Mouse (Mus musculus) embryonic facial prominence, embryonic 13.5 days (tissue): ENCODE results near the gene Otud7b. TPM values are rescaled to one million over a fixed set of nuclear protein-coding genes. Genes with fewer than 3 reads are reported as not detected.

Experiments used
- polyA plus RNA-seq: library from polyadenylated mRNA; unstranded; fragments of >200 nt; fragmentation: Nextera tagmentation; extraction: Ambion mirVana; gene quantifications from 2 replicates; pipeline ENCODE4 v1.2.1, GENCODE M21; 2015

Otud7b gene
- polyA plus RNA-seq, 1 experiment from 2014 or later: 23.8 TPM

Other genes with a start within 250 kb of the Otud7b start
- 52.6 and 60.9 TPM in 2 replicates for gene Prpf3, start 248.6 kb upstream of the Otud7b start, polyA plus RNA-seq
- 295 and 350 TPM in 2 replicates for gene Mrps21, start 233.0 kb upstream of the Otud7b start, polyA plus RNA-seq
- gene Ciart, start 222.3 kb upstream of the Otud7b start, polyA plus RNA-seq: 7.0 and 7.8 TPM in 2 replicates
- 17.9 and 18.6 TPM in 2 replicates for gene BC028528, start 212.5 kb upstream of the Otud7b start, polyA plus RNA-seq
- 29.6 and 32.3 TPM in 2 replicates for gene Aph1a, start 210.6 kb upstream of the Otud7b start, polyA plus RNA-seq
- gene Car14, start 199.8 kb upstream of the Otud7b start, polyA plus RNA-seq: 14.5 and 16.6 TPM in 2 replicates
- 241 and 251 TPM in 2 replicates for gene Anp32e, start 175.3 kb upstream of the Otud7b start, polyA plus RNA-seq
- gene Plekho1, start 108.5 kb upstream of the Otud7b start, polyA plus RNA-seq: 41.2 and 47.7 TPM in 2 replicates
- gene Vps45, start 46.1 kb upstream of the Otud7b start, polyA plus RNA-seq: 41.1 and 55.4 TPM in 2 replicates
- gene Mtmr11, start 57.5 kb downstream of the Otud7b start, polyA plus RNA-seq: 37.3 and 38.2 TPM in 2 replicates
- gene Sf3b4, start 67.8 kb downstream of the Otud7b start, polyA plus RNA-seq: 163 and 184 TPM in 2 replicates
- 7.6 and 8.7 TPM in 2 replicates for gene Sv2a, start 76.6 kb downstream of the Otud7b start, polyA plus RNA-seq
- 46.6 and 55.0 TPM in 2 replicates for gene Bola1, start 115.2 kb downstream of the Otud7b start, polyA plus RNA-seq
- gene Hist2h2ab, start 115.3 kb downstream of the Otud7b start, polyA plus RNA-seq: 1.7 TPM in 1 of 2 replicates, not detected in the other
- gene Hist2h2ac, start 116.4 kb downstream of the Otud7b start, polyA plus RNA-seq: 13.2 and 14.1 TPM in 2 replicates
- gene Hist2h2be, start 116.6 kb downstream of the Otud7b start, polyA plus RNA-seq: 8.7 and 12.0 TPM in 2 replicates
- 6.4 and 10.0 TPM in 2 replicates for gene Hist2h3c2, start 134.6 kb downstream of the Otud7b start, polyA plus RNA-seq
- gene Hist2h2aa2, start 135.7 kb downstream of the Otud7b start, polyA plus RNA-seq: 52.8 and 67.0 TPM in 2 replicates
- gene Hist2h2aa1, start 141.0 kb downstream of the Otud7b start, polyA plus RNA-seq: 14.9 and 20.9 TPM in 2 replicates
- 1.5 TPM in 1 of 2 replicates, not detected in the other for gene Hist2h3c1, start 142.2 kb downstream of the Otud7b start, polyA plus RNA-seq
- 11.2 and 12.5 TPM in 2 replicates for gene Hist2h4, start 158.8 kb downstream of the Otud7b start, polyA plus RNA-seq
- gene Hist2h3b, start 164.1 kb downstream of the Otud7b start, polyA plus RNA-seq: 80.9 and 96.2 TPM in 2 replicates
- 13.8 and 13.9 TPM in 2 replicates for gene Hist2h2bb, start 165.2 kb downstream of the Otud7b start, polyA plus RNA-seq
- 2.1 and 2.7 TPM in 2 replicates for gene Fcgr1, start 189.4 kb downstream of the Otud7b start, polyA plus RNA-seq